Mouse (Mus musculus): ENCODE data around the gene Fat2. TPM values are rescaled to one million over a fixed set of nuclear protein-coding genes. Genes with fewer than 3 reads are reported as not detected.
A peak's percentile ranks its signal among the peaks of the same experiment; 100 is the strongest.

Gene Fat2
- under 1 TPM; 0.25 to 0.27 TPM for total RNA-seq (2021)
- long read RNA-seq, result 0 reads

- DNase-seq (ENCODE audit: low spot score in 2 of 2), result no peak
These were observed at the start of gene Fat2 for GRCm38 (mm10) chr11:55336101-55336891. Fat2 (minus strand) TSS chr11:55336564.

GRCm38 (mm10) chr11:55383463-55384045 is 47.2 kb upstream of the Fat2 start:
- DNase-seq (ENCODE audit: low spot score in 2 of 2), result no peak

GRCm38 (mm10) chr11:55380908-55381307 is 44.5 kb upstream of the Fat2 start:
- DNase-seq (ENCODE audit: low spot score in 2 of 2), result no peak

GRCm38 (mm10) chr11:55378371-55378770 is 42.0 kb upstream of the Fat2 start:
- peak; percentile 41 to 71 for DNase-seq (ENCODE audit: low spot score in 2 of 2)

GRCm38 (mm10) chr11:55373838-55374237 is 37.5 kb upstream of the Fat2 start:
- no peak for DNase-seq (ENCODE audit: low spot score in 2 of 2)

- DNase-seq (ENCODE audit: low spot score in 2 of 2), result no peak
These were observed 37.0 kb upstream of the Fat2 start for GRCm38 (mm10) chr11:55373373-55373772.

GRCm38 (mm10) chr11:55372001-55372400 is 35.6 kb upstream of the Fat2 start:
- DNase-seq (ENCODE audit: low spot score in 2 of 2), result no peak

- no peak for DNase-seq (ENCODE audit: low spot score in 2 of 2)
These were observed 32.7 kb upstream of the Fat2 start for GRCm38 (mm10) chr11:55369093-55369471.

- DNase-seq (ENCODE audit: low spot score in 2 of 2), result no peak
These were observed 32.2 kb upstream of the Fat2 start for GRCm38 (mm10) chr11:55368388-55369092.

GRCm38 (mm10) chr11:55367783-55368182 is 31.4 kb upstream of the Fat2 start:
- no peak for DNase-seq (ENCODE audit: low spot score in 2 of 2)

- DNase-seq (ENCODE audit: low spot score in 2 of 2), result no peak
These were observed 29.5 kb upstream of the Fat2 start for GRCm38 (mm10) chr11:55365840-55366239.

GRCm38 (mm10) chr11:55365242-55365641 is 28.9 kb upstream of the Fat2 start:
- DNase-seq (ENCODE audit: low spot score in 2 of 2), result no peak

GRCm38 (mm10) chr11:55364662-55365061 is 28.3 kb upstream of the Fat2 start:
- peak in 1 of 2 experiments; percentile 11 for DNase-seq (ENCODE audit: low spot score in 2 of 2)

- no peak for DNase-seq (ENCODE audit: low spot score in 2 of 2)
These were observed 21.9 kb upstream of the Fat2 start for GRCm38 (mm10) chr11:55358094-55358783.

GRCm38 (mm10) chr11:55356846-55357245 is 20.5 kb upstream of the Fat2 start:
- no peak for DNase-seq (ENCODE audit: low spot score in 2 of 2)

GRCm38 (mm10) chr11:55341961-55342371 is 5.6 kb upstream of the Fat2 start:
- no peak for DNase-seq (ENCODE audit: low spot score in 2 of 2)

GRCm38 (mm10) chr11:55340789-55341188 is 4.4 kb upstream of the Fat2 start:
- no peak for DNase-seq (ENCODE audit: low spot score in 2 of 2)

GRCm38 (mm10) chr11:55337032-55337769 is 837 bp upstream of the Fat2 start:
- no peak for DNase-seq (ENCODE audit: low spot score in 2 of 2)

GRCm38 (mm10) chr11:55335314-55336076 is 869 bp downstream of the Fat2 start:
- DNase-seq (ENCODE audit: low spot score in 2 of 2), result no peak

- no peak for DNase-seq (ENCODE audit: low spot score in 2 of 2)
These were observed 1.8 kb downstream of the Fat2 start for GRCm38 (mm10) chr11:55334545-55334944.
